Mouse (Mus musculus) forebrain, postnatal 0 days (tissue): ENCODE data around the gene Msrb2. TPM values are rescaled to one million over a fixed set of nuclear protein-coding genes. Genes with fewer than 3 reads are reported as not detected.

Experiments used
- ATAC-seq: fragments of 200-750 bp; cut with Nextera tagmentation; 2 replicates; pipeline ENCODE4 v1.8.0; 2017; ENCODE audit warnings: mild to moderate bottlenecking, moderate library complexity
- DNase-seq: peaks from one replicate; pipeline ENCODE4 v3.0.0-alpha.2; 2015
- H3K27ac ChIP-seq: fragments of 300-500 bp; sonication (generic); 2 replicates; pipeline ENCODE4 v1.5.1; 2014; ENCODE audit warnings: low read depth, mild to moderate bottlenecking, antibody characterized with exemption, low read length, moderate library complexity, mixed read lengths
- H3K27me3 ChIP-seq: fragments of 300-500 bp; sonication (generic); 2 replicates; pipeline ENCODE4 v1.6.1; 2014; ENCODE audit warnings: mild to moderate bottlenecking, low read length, mixed read lengths; ENCODE audit not compliant: insufficient read depth
- H3K36me3 ChIP-seq: fragments of 300-500 bp; sonication (generic); 2 replicates; pipeline ENCODE4 v1.6.1; 2014; ENCODE audit warnings: mild to moderate bottlenecking, moderate library complexity; ENCODE audit not compliant: insufficient read depth
- H3K4me1 ChIP-seq: fragments of 300-500 bp; sonication (generic); 2 replicates; pipeline ENCODE4 v1.6.1; 2014; ENCODE audit warnings: antibody characterized with exemption; ENCODE audit not compliant: insufficient read depth
- H3K4me2 ChIP-seq: fragments of 300-500 bp; sonication (generic); 2 replicates; pipeline ENCODE4 v1.6.1; 2014; ENCODE audit warnings: low read depth, mild to moderate bottlenecking, moderate library complexity
- H3K4me3 ChIP-seq: fragments of 300-500 bp; sonication (generic); 2 replicates; pipeline ENCODE4 v1.5.1; 2014; ENCODE audit warnings: low read depth, low read length, mixed read lengths
- H3K9ac ChIP-seq: fragments of 300-500 bp; sonication (generic); 2 replicates; pipeline ENCODE4 v1.6.1; 2014; ENCODE audit warnings: mild to moderate bottlenecking
- H3K9me3 ChIP-seq: fragments of 300-500 bp; sonication (generic); 2 replicates; pipeline ENCODE4 v1.6.1; 2016; ENCODE audit warnings: low read length
- CTCF ChIP-seq: sonication (generic); IDR thresholded peaks from 2 replicates; pipeline ENCODE4 v1.5.1; 2016; ENCODE audit warnings: antibody characterized with exemption, control low read depth, low read depth
- WGBS: fragments of 180-500 bp; shearing (Covaris S2); extraction: QIAGEN DNeasy Blood & Tissue Kit; methylation state at CpG from one replicate; pipeline ENCODE4 v1.1.7; 2014; 5-methylcytosine and 5-hydroxymethylcytosine counted together
- polyA plus RNA-seq: library from polyadenylated mRNA; unstranded; fragments of >200 nt; fragmentation: Nextera tagmentation; extraction: Ambion mirVana; gene quantifications from 2 replicates; pipeline ENCODE4 v1.2.1, GENCODE M21; 2015
- total RNA-seq: library from RNA; depleted of rRNA; stranded (reverse); fragments of >200 nt; gene quantifications from 2 replicates; pipeline ENCODE4 v1.2.3, GENCODE M21; 2014

Msrb2 gene
- total and polyA plus RNA-seq, 2 experiments from 2014 or later: 8.6 to 8.7 TPM

- H3K27ac ChIP-seq: no peak overlapping the region
- 0 out of 2 replicates have a peak, but pooled peaks cover 1% of the 10 kb centered on the region for H3K36me3 ChIP-seq
- peak; percentile 23; the same call in 1 of the 2 replicates for ATAC-seq
- H3K4me3 ChIP-seq: peak overlapping the region; percentile 35; the same call in 1 of the 2 replicates
- peak overlapping the region; percentile 60; the same call in 1 of the 2 replicates for H3K9ac ChIP-seq
- H3K9me3 ChIP-seq: no peaks in the 10 kb centered on the region
- no peak for TF ChIP-seq CTCF
- no peak for DNase-seq
- H3K4me2 ChIP-seq: peak overlapping the region; percentile 46
- no peaks in the 10 kb centered on the region for H3K27me3 ChIP-seq
- no peaks in the 10 kb centered on the region for H3K4me1 ChIP-seq
- 80% methylated on average over 5 of the region's 5 CpGs for whole genome bisulfite sequencing
Measured at GRCm38 (mm10) chr2:19345414-19345964, 25.8 kb upstream of the Msrb2 start.

GRCm38 (mm10) chr2:19348454-19348853 is 22.8 kb upstream of the Msrb2 start:
- WGBS: 84% methylated on average over 3 of the region's 3 CpGs
- H3K4me3 ChIP-seq: no peak overlapping the region
- no peak for ATAC-seq

GRCm38 (mm10) chr2:19350167-19350566 is 21.1 kb upstream of the Msrb2 start:
- DNase-seq (no peak), ATAC-seq (no peak)
- WGBS: 74% methylated on average over 5 of the region's 5 CpGs
- H3K9me3 ChIP-seq: no peaks in the 10 kb centered on the region
- H3K27ac ChIP-seq: no peak overlapping the region
- no peak for TF ChIP-seq CTCF
- H3K36me3 ChIP-seq: 0 out of 2 replicates have a peak, but pooled peaks cover 3% of the 10 kb centered on the region
- H3K9ac ChIP-seq: no peak overlapping the region
- H3K4me2 ChIP-seq: no peak overlapping the region
- H3K27me3 ChIP-seq: no peaks in the 10 kb centered on the region
- no peak overlapping the region for H3K4me3 ChIP-seq
- no peaks in the 10 kb centered on the region for H3K4me1 ChIP-seq

More at GRCm38 (mm10) chr2:19348454-19348853, 22.8 kb upstream of the Msrb2 start:
- Histone ChIP-seq H3K27me3 (no peaks in the 10 kb centered on the region), H3K9ac (no peak overlapping the region), H3K36me3 (0 out of 2 replicates have a peak, but pooled peaks cover 3% of the 10 kb centered on the region), H3K4me2 (no peak overlapping the region), H3K4me1 (no peaks in the 10 kb centered on the region), H3K27ac (no peak overlapping the region), H3K9me3 (no peaks in the 10 kb centered on the region)
- TF ChIP-seq CTCF: no peak
- no peak for DNase-seq

GRCm38 (mm10) chr2:19351615-19352253 is 19.5 kb upstream of the Msrb2 start:
- H3K4me2 ChIP-seq: no peak overlapping the region
- ATAC-seq: no peak
- no peak overlapping the region for H3K9ac ChIP-seq
- 84% methylated on average over 1 of the region's 1 CpGs for WGBS
- H3K27me3 ChIP-seq: no peaks in the 10 kb centered on the region
- H3K36me3 ChIP-seq: 0 out of 2 replicates have a peak, but pooled peaks cover 3% of the 10 kb centered on the region
- no peak overlapping the region for H3K27ac ChIP-seq
- H3K9me3 ChIP-seq: no peaks in the 10 kb centered on the region
- TF ChIP-seq CTCF: no peak
- no peak overlapping the region for H3K4me3 ChIP-seq
- no peaks in the 10 kb centered on the region for H3K4me1 ChIP-seq
- DNase-seq: no peak

- H3K4me2 ChIP-seq: no peak overlapping the region
- no peaks in the 10 kb centered on the region for H3K4me1 ChIP-seq
- H3K27ac ChIP-seq: no peak overlapping the region
- 92% methylated on average over 2 of the region's 2 CpGs for WGBS
- 0 out of 2 replicates have a peak, but pooled peaks cover 3% of the 10 kb centered on the region for H3K36me3 ChIP-seq
- H3K9ac ChIP-seq: no peak overlapping the region
- DNase-seq (no peak), ATAC-seq (no peak)
- H3K4me3 ChIP-seq: no peak overlapping the region
- no peak for TF ChIP-seq CTCF
- no peaks in the 10 kb centered on the region for H3K9me3 ChIP-seq
- no peaks in the 10 kb centered on the region for H3K27me3 ChIP-seq
Measured at GRCm38 (mm10) chr2:19353158-19353557, 18.1 kb upstream of the Msrb2 start.

- ATAC-seq: no peak
- no peak overlapping the region for H3K4me2 ChIP-seq
Measured at GRCm38 (mm10) chr2:19362880-19363279, 8.4 kb upstream of the Msrb2 start.

GRCm38 (mm10) chr2:19366426-19366825 is 4.8 kb upstream of the Msrb2 start:
- H3K4me3 ChIP-seq: no peak overlapping the region
- no peaks in the 10 kb centered on the region for H3K4me1 ChIP-seq
- no peak overlapping the region for H3K9ac ChIP-seq
- H3K4me2 ChIP-seq: no peak overlapping the region
- H3K9me3 ChIP-seq: no peaks in the 10 kb centered on the region
- WGBS: 4% methylated on average over 3 of the region's 3 CpGs
- H3K27ac ChIP-seq: no peak overlapping the region
- no peaks in the 10 kb centered on the region for H3K36me3 ChIP-seq
- ATAC-seq (peak; percentile 38; the same call in 1 of the 2 replicates), DNase-seq (peak; percentile 20)
- H3K27me3 ChIP-seq: no peaks in the 10 kb centered on the region
- no peak for TF ChIP-seq CTCF

More at GRCm38 (mm10) chr2:19362880-19363279, 8.4 kb upstream of the Msrb2 start:
- Histone ChIP-seq H3K4me3 (no peak overlapping the region), H3K4me1 (no peaks in the 10 kb centered on the region), H3K9ac (no peak overlapping the region), H3K36me3 (no peaks in the 10 kb centered on the region), H3K27me3 (no peaks in the 10 kb centered on the region), H3K9me3 (no peaks in the 10 kb centered on the region), H3K27ac (no peak overlapping the region)
- TF ChIP-seq CTCF: no peak
- no peak for DNase-seq
- WGBS: 56% methylated on average over 1 of the region's 1 CpGs
